Mouse (Mus musculus) G1E (cell line): ENCODE measurements around the gene Nme9. TPM values are rescaled to one million over a fixed set of nuclear protein-coding genes. Genes with fewer than 3 reads are reported as not detected.

Experiments
- ATAC-seq: 2 replicates; pipeline ENCODE4 v1.8.0; 2016; ENCODE audit warnings: mild to moderate bottlenecking; ENCODE audit not compliant: insufficient number of reproducible peaks, poor library complexity, low FRiP score, severe bottlenecking; ENCODE audit errors: extremely low read depth
- DNase-seq: peaks from one replicate; pipeline ENCODE4 v3.0.0; 2012; ENCODE audit warnings: low spot score
- H3K27me3 ChIP-seq: 2 replicates; pipeline ENCODE4 v1.6.1; 2012; ENCODE audit warnings: mild to moderate bottlenecking, low read length, inconsistent platforms; ENCODE audit not compliant: insufficient read depth
- H3K36me3 ChIP-seq: replicated peaks from 2 replicates; pipeline ENCODE3; 2012; ENCODE audit warnings: mild to moderate bottlenecking, inconsistent platforms
- H3K4me1 ChIP-seq: 2 replicates; pipeline ENCODE4 v1.6.1; 2012; ENCODE audit warnings: low read depth, low read length, inconsistent platforms, mixed read lengths; ENCODE audit not compliant: insufficient read depth
- H3K4me3 ChIP-seq: 2 replicates; pipeline ENCODE4 v1.5.1; 2012; ENCODE audit warnings: low read depth, mild to moderate bottlenecking, inconsistent platforms, low read length, moderate library complexity, mixed read lengths
- H3K9me3 ChIP-seq: replicated peaks from 2 replicates; pipeline ENCODE4 v1.6.1; 2012; ENCODE audit warnings: inconsistent platforms
- CTCF ChIP-seq: IDR thresholded peaks from 2 replicates; pipeline ENCODE4 v1.5.1; 2012; ENCODE audit warnings: low read depth, low read length, inconsistent platforms, mixed read lengths
- GATA1 ChIP-seq: IDR thresholded peaks from 2 replicates; pipeline ENCODE4 v1.6.1; 2012; ENCODE audit warnings: borderline replicate concordance, low read length, inconsistent platforms, mixed read lengths
- GATA2 ChIP-seq: IDR thresholded peaks from 2 replicates; pipeline ENCODE4 v1.6.1; 2012; ENCODE audit warnings: low read depth, low read length, inconsistent platforms, borderline replicate concordance
- POLR2AphosphoS5 ChIP-seq: IDR thresholded peaks from 2 replicates; pipeline ENCODE4 v1.6.1; 2012; ENCODE audit warnings: low read depth, low read length, inconsistent platforms; ENCODE audit not compliant: insufficient replicate concordance
- TAL1 ChIP-seq: conservative IDR thresholded peaks from 2 replicates; pipeline ENCODE4 v1.6.1; 2012; ENCODE audit warnings: low read depth, low read length, inconsistent platforms, mixed read lengths
- polyA plus RNA-seq: library from polyadenylated mRNA; stranded (reverse); fragments of >175 nt; gene quantifications from 2 replicates; pipeline ENCODE4 v1.2.3, GENCODE M21; 2012
- total RNA-seq, 2 experiments: library from RNA; stranded (forward) in 1 of 2; stranded (reverse) in 1 of 2; fragments of 200-1000 nt in 1 of 2; fragments of >200 nt in 1 of 2; fragmentation: Nextera tagmentation in 1 of 2; gene quantifications; 2 replicates each; pipeline ENCODE4 v1.2.3; 2014 to 2017

Gene Nme9
- total and polyA plus RNA-seq, 3 experiments = not detected

DNA sequence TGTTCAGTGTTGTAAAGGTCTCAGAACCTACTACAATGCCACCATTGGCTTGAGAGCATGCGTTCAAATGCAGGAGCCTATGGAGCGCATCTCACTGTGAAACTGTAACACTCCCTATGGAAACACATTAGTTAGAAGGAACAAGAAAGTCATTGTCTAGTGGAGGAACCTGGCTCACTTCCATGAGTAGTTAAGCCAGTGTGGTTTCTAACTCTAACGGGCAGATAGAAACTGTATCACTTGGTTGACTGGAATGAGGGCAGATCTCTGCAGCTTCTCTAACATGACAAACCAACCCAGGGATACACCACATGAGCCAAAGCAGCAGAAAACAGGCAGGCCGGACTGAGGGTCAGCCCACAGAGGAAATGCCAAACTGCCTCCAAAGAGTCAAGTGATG lies 2.9 kb downstream of the Nme9 start:
- TF ChIP-seq GATA2 (no peak), GATA1 (no peak), CTCF (no peak), TAL1 (no peak), POLR2AphosphoS5 (no peak)
- peaks cover 10% of the 10 kb centered on the region for H3K4me1 ChIP-seq
- H3K27me3 ChIP-seq = peaks cover 33% of the 10 kb centered on the region
- no peak for DNase-seq
- no peaks in the 10 kb centered on the region for H3K36me3 ChIP-seq
- no peaks in the 10 kb centered on the region for H3K9me3 ChIP-seq
- H3K4me3 ChIP-seq = no peak overlapping the region
- no peak for ATAC-seq

DNA sequence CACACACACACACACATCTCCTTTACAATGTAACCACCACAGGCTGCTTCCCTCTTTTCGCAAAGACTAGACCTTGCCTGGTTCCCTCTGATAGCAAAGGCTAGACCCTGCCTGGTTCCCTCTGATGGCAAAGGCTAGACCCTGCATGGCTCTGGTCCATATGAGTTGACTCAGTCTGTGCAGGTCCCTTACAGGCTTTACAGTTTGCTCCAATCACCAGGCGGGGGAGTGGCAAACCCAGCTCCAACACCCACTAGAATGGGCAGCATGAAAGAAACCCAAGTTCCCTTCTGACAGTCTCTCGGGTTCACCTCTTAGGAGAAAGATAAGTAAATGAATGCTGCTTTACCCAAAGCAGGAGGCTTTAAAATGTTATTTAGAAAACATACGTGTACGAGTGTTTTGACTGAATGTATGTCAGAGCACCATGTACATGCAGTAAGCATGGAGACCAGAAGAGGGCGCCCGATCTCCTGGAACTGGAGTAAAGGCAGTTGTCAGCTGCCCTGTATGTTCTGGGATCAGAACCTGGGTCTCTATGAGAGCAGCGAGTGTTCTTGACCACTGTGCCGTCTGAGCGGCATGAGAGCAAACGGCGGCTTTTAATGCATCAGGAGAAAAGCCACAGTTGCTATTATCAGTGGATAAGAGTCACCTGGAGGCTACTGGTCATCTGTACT lies 7.4 kb downstream of the Nme9 start:
- Histone ChIP-seq H3K4me1 (no peaks in the 10 kb centered on the region), H3K27me3 (peaks cover 30% of the 10 kb centered on the region), H3K4me3 (no peak overlapping the region), H3K36me3 (no peaks in the 10 kb centered on the region), H3K9me3 (no peaks in the 10 kb centered on the region)
- DNase-seq = peak; percentile 36
- peak; percentile 49 for ATAC-seq
- TF ChIP-seq CTCF (peak; percentile 89), GATA2 (no peak), POLR2AphosphoS5 (no peak)

DNA sequence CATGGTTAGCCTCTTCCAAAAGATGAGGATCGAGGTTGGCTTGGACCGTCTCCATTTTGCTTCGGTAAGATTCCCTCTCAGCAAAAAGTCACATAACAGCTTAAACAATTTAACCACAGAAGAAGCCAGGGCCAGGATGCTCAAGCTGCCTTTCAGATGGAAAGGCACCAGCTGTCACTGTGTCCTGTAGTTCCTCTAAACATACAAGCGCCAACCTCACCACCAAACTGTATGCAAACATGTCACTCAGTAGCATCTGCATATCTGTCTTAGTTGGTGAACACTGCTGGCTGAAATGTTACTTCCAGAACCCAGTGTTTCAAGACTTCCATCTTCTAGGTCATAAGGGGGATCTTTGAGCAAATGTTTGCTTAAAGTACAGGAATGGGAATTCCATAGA lies 8.5 kb downstream of the Nme9 start:
- TF ChIP-seq TAL1 (no peak), GATA1 (no peak), GATA2 (no peak), CTCF (no peak), POLR2AphosphoS5 (no peak)
- Histone ChIP-seq H3K36me3 (no peaks in the 10 kb centered on the region), H3K4me1 (no peaks in the 10 kb centered on the region), H3K4me3 (no peak overlapping the region), H3K27me3 (peaks cover 34% of the 10 kb centered on the region), H3K9me3 (no peaks in the 10 kb centered on the region)
- ATAC-seq (no peak), DNase-seq (no peak)

DNA sequence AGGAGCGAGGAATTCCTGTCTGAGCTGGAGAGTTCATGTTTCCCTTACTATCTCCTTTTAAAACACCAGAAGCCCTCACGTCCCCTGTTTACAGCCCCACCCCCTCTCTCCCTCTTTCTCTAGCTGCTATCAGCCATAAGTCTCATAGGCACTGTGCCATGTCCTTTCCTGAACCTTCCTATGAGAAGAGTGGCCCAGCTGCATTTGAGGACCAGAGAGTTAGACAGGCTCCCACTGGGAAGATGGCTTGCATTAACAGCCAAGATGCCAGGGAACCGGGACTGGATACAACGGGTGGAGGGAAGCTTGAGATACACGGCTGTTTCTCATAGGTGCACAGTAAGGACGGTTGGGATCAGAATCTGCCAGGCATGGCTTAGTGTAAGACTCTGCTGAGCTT lies 13.6 kb downstream of the Nme9 start:
- DNase-seq (no peak), ATAC-seq (no peak)
- H3K4me3 ChIP-seq = no peak overlapping the region
- peaks cover 40% of the 10 kb centered on the region for H3K27me3 ChIP-seq
- no peaks in the 10 kb centered on the region for H3K36me3 ChIP-seq
- no peak for TF ChIP-seq POLR2AphosphoS5
- no peak for TF ChIP-seq GATA2
- no peak for TF ChIP-seq GATA1
- no peak for TF ChIP-seq TAL1
- TF ChIP-seq CTCF = no peak
- H3K9me3 ChIP-seq = no peaks in the 10 kb centered on the region
- H3K4me1 ChIP-seq = peaks cover 6% of the 10 kb centered on the region

DNA sequence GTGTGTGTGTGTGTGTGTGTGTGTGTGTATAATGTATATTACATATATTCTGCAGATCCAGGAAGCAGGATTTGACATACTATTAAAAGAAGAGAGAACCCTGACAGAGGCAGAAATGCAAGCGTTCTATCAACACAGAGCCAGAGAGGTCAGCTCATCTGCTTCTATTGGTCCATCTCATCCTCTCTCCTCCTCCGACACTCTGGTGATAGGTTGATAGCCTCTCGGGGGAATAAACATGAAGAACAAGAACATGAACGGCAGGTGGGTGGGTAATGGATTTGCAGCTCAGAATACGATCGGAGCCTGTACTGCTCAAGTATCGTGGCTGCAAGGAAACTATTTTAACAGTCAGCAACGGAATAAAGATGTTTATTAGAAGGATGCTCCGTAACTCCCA lies 17.3 kb downstream of the Nme9 start:
- H3K9me3 ChIP-seq = no peaks in the 10 kb centered on the region
- no peak for DNase-seq
- H3K36me3 ChIP-seq = peaks cover 2% of the 10 kb centered on the region
- ATAC-seq = no peak
- peaks cover 24% of the 10 kb centered on the region for H3K4me1 ChIP-seq
- TF ChIP-seq TAL1 = no peak
- no peak for TF ChIP-seq POLR2AphosphoS5
- TF ChIP-seq GATA1 = no peak
- TF ChIP-seq CTCF = no peak
- TF ChIP-seq GATA2 = no peak
- H3K4me3 ChIP-seq = no peak overlapping the region
- H3K27me3 ChIP-seq = peaks cover 22% of the 10 kb centered on the region

DNA sequence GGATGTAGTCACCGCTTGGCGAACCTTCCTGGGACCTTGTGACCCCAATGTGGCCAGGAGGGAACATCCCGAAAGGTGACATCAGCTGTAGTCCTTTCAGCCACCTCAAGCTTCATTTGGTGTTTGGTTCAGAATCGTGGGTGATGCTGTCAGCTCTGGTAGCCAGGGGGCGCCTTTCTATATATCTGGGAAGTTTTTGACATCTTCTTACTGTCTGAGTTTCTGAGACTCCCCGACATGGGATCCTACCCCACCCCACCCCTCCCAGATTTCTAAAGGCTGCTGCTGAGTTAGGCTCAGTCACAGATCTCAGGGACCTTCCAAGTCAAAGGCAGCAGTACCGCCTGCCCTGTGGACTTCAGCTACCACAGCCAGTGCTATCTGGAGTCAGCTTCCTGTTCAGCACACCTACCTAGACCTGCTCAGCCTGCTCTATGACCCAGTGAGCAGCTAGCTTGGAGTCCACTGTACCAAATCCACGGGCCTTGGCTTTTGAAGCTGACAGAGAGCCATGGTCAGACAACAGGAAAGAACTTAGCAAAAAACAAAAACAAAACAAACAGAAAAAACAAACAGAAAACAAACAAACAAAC lies 18.5 kb downstream of the Nme9 start:
- no peak for DNase-seq
- Histone ChIP-seq H3K27me3 (peaks cover 18% of the 10 kb centered on the region), H3K9me3 (no peaks in the 10 kb centered on the region), H3K4me3 (no peak overlapping the region; the same call in 1 of the 2 replicates), H3K4me1 (peaks cover 24% of the 10 kb centered on the region), H3K36me3 (peaks cover 11% of the 10 kb centered on the region)
- TF ChIP-seq GATA1 (no peak), GATA2 (no peak), CTCF (no peak), POLR2AphosphoS5 (no peak), TAL1 (no peak)
- no peak for ATAC-seq
